Mouse (Mus musculus): Measurements from ENCODE around the gene Spdef. TPM values are rescaled to one million over a fixed set of nuclear protein-coding genes. Genes with fewer than 3 reads are reported as not detected.

The Spdef gene
- polyA plus RNA-seq, 1 experiment from 2014 or later: not detected

GRCm38 (mm10) chr17:27760169-27760568, 31.4 kb upstream of the Spdef start:
- Histone ChIP-seq H3K36me3 (peaks cover 39% of the 10 kb centered on the region), H3K27ac (no peak overlapping the region), H3K4me2 (no peak overlapping the region), H3K9me3 (peaks cover 6% of the 10 kb centered on the region; the same call in 1 of the 2 replicates), H3K4me1 (0 out of 2 replicates have a peak, but pooled peaks cover 5% of the 10 kb centered on the region), H3K4me3 (no peak overlapping the region), H3K9ac (no peak overlapping the region), H3K27me3 (no peaks in the 10 kb centered on the region)
- no peak for ATAC-seq (ENCODE audit: insufficient number of reproducible peaks, insufficient read depth, low FRiP score, low TSS enrichment, low read depth)
- WGBS: 82% methylated on average over 6 of the region's 6 CpGs

DNA sequence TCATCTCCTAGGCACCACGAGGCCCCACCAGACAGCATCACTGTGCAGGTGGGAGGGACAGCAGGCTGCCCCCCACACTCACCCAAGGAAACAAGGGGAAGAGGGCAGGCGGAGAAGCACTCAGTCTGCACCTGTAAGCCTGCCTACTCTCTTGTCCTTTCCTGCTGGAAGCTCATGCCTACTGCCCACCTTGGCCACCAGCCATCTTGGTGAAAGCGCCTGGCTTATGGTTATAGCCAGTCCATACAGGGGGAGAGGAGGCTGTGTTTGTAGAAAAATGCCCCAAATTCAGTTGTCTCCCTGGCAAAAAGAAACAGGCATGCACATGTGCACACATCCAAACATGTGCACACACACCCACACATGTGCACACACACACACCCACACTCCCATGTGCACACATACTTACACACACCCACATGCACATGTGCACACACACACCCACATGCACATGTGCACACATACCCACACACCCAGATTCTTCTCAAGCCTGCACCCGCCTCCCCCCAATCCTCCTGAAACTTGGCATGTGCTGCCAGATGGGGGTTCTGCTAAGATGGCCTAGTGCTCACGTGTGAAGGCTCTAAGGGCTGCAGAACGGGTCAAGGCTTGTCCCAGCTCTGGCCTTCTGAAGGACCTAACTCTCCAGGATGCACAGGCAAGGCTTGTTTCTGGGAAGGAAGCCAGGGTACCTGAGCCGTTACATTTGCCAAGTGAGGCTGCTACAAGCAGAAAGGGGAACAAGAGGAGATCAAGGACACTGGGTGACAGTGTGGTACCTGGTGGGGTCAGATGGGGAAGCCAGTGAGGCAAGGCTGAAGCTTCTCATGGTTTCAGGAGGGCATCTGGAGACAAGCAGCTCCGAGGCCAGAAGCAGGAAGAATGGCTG, 22.8 kb upstream of the Spdef start:
- WGBS: 83% methylated on average over 8 of the region's 8 CpGs
- ATAC-seq (ENCODE audit: insufficient number of reproducible peaks, insufficient read depth, low FRiP score, low TSS enrichment, low read depth): no peak

DNA sequence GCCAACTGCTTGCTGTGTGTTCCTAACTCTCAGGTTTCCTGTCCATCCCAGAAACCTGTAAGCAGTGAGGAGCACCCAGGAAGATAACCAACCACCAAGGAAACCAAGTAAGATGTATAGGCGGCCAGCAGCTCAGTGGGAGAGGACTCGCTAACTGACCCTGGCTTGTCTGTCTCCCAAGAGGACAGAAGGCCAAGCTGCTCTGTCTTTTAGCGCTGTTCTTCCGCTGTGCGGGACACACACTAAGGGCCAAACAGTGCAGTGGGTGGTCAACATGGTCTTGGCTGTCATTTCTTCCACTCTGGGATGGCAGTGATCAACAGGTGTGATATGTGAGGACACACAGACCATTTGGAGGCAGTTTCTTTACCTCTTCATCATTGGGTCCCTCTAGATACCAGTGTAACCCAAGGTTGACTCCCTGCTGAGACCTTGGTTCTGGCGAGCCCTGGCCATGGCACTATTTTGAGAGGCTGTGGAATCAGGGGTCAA, 21.7 kb upstream of the Spdef start:
- Histone ChIP-seq H3K27ac (no peak overlapping the region), H3K27me3 (no peaks in the 10 kb centered on the region), H3K4me3 (no peak overlapping the region), H3K4me1 (peaks cover 26% of the 10 kb centered on the region), H3K9ac (no peak overlapping the region), H3K4me2 (no peak overlapping the region), H3K36me3 (peaks cover 30% of the 10 kb centered on the region), H3K9me3 (no peaks in the 10 kb centered on the region)
- ATAC-seq (ENCODE audit: insufficient number of reproducible peaks, insufficient read depth, low FRiP score, low TSS enrichment, low read depth): no peak
- 90% methylated on average over 6 of the region's 6 CpGs for WGBS

More for the DNA sequence above, 22.8 kb upstream of the Spdef start:
- no peak overlapping the region for H3K9ac ChIP-seq
- no peak overlapping the region for H3K27ac ChIP-seq
- peaks cover 33% of the 10 kb centered on the region for H3K36me3 ChIP-seq
- H3K9me3 ChIP-seq: no peaks in the 10 kb centered on the region
- peaks cover 20% of the 10 kb centered on the region for H3K4me1 ChIP-seq
- H3K4me3 ChIP-seq: no peak overlapping the region
- H3K27me3 ChIP-seq: no peaks in the 10 kb centered on the region
- H3K4me2 ChIP-seq: no peak overlapping the region

- H3K4me2 ChIP-seq: no peak overlapping the region
- H3K9ac ChIP-seq: no peak overlapping the region
- H3K9me3 ChIP-seq: no peaks in the 10 kb centered on the region
- H3K27me3 ChIP-seq: no peaks in the 10 kb centered on the region
- H3K36me3 ChIP-seq: peaks cover 28% of the 10 kb centered on the region
- no peak overlapping the region for H3K27ac ChIP-seq
- no peak for ATAC-seq (ENCODE audit: insufficient number of reproducible peaks, insufficient read depth, low FRiP score, low TSS enrichment, low read depth)
- H3K4me3 ChIP-seq: no peak overlapping the region
- H3K4me1 ChIP-seq: peaks cover 21% of the 10 kb centered on the region
- WGBS: 84% methylated on average over 2 of the region's 2 CpGs
These were observed 19.4 kb upstream of the Spdef start for GRCm38 (mm10) chr17:27748123-27748522.

- Histone ChIP-seq H3K27ac (peak overlapping the region; percentile 74), H3K4me2 (no peak overlapping the region), H3K4me3 (no peak overlapping the region), H3K36me3 (peaks cover 16% of the 10 kb centered on the region), H3K27me3 (no peaks in the 10 kb centered on the region), H3K4me1 (peaks cover 21% of the 10 kb centered on the region), H3K9me3 (no peaks in the 10 kb centered on the region), H3K9ac (no peak overlapping the region; the same call in 1 of the 2 replicates)
- 0 out of 2 replicates have a peak, but pooled peaks have one; percentile 11 for ATAC-seq (ENCODE audit: insufficient number of reproducible peaks, insufficient read depth, low FRiP score, low TSS enrichment, low read depth)
- WGBS: 24% methylated on average over 4 of the region's 4 CpGs
These were observed 17.7 kb upstream of the Spdef start for GRCm38 (mm10) chr17:27746446-27746845.

DNA sequence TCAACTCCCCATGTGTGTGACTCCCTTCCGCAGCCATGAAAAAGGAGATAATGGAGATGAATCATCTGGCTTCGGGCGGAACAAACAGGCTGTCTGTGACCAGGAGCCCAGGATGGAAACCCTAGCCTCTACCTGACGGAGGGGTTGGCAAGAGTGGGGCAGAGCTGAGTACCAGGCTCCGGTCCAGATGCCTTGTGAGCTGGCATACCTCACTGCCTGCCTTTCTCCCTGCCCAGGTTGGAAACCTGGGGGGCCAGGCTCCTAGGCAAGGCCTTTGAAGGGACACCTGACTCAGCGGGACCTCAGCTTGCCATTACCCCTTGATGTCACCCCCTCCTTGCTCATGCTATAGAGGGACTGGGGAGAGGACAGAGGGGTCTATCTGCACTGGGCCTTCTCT, 12.2 kb upstream of the Spdef start:
- ATAC-seq (ENCODE audit: insufficient number of reproducible peaks, insufficient read depth, low FRiP score, low TSS enrichment, low read depth): no peak
- H3K9me3 ChIP-seq: no peaks in the 10 kb centered on the region
- no peak overlapping the region for H3K4me2 ChIP-seq
- no peaks in the 10 kb centered on the region for H3K27me3 ChIP-seq
- H3K27ac ChIP-seq: no peak overlapping the region
- H3K4me1 ChIP-seq: peaks cover 5% of the 10 kb centered on the region
- H3K36me3 ChIP-seq: peaks cover 5% of the 10 kb centered on the region; the same call in 1 of the 2 replicates
- 94% methylated on average over 6 of the region's 6 CpGs for WGBS
- no peak overlapping the region for H3K9ac ChIP-seq
- H3K4me3 ChIP-seq: no peak overlapping the region

- no peaks in the 10 kb centered on the region for H3K27me3 ChIP-seq
- H3K36me3 ChIP-seq: no peaks in the 10 kb centered on the region
- no peak overlapping the region for H3K4me3 ChIP-seq
- H3K4me1 ChIP-seq: peaks cover 9% of the 10 kb centered on the region; the same call in 1 of the 2 replicates
- no peak for ATAC-seq (ENCODE audit: insufficient number of reproducible peaks, insufficient read depth, low FRiP score, low TSS enrichment, low read depth)
- H3K9me3 ChIP-seq: no peaks in the 10 kb centered on the region
- 22% methylated on average over 12 of the region's 13 CpGs for WGBS
- H3K4me2 ChIP-seq: no peak overlapping the region
- H3K27ac ChIP-seq: no peak overlapping the region
- 0 out of 2 replicates have a peak overlapping the region, but pooled peaks have one; percentile 44 for H3K9ac ChIP-seq
These were observed 5.8 kb upstream of the Spdef start for GRCm38 (mm10) chr17:27734344-27735073.

- Histone ChIP-seq H3K4me3 (no peak overlapping the region), H3K36me3 (no peaks in the 10 kb centered on the region), H3K9ac (no peak overlapping the region), H3K4me2 (no peak overlapping the region), H3K27me3 (no peaks in the 10 kb centered on the region), H3K4me1 (peaks cover 6% of the 10 kb centered on the region; the same call in 1 of the 2 replicates), H3K9me3 (no peaks in the 10 kb centered on the region), H3K27ac (no peak overlapping the region)
- ATAC-seq (ENCODE audit: insufficient number of reproducible peaks, insufficient read depth, low FRiP score, low TSS enrichment, low read depth): no peak
- WGBS: 81% methylated on average over 3 of the region's 3 CpGs
These were observed 3.9 kb upstream of the Spdef start for GRCm38 (mm10) chr17:27732694-27733093.

GRCm38 (mm10) chr17:27732152-27732551, 3.4 kb upstream of the Spdef start:
- Histone ChIP-seq H3K9me3 (no peaks in the 10 kb centered on the region), H3K9ac (no peak overlapping the region), H3K36me3 (no peaks in the 10 kb centered on the region), H3K27ac (no peak overlapping the region), H3K27me3 (no peaks in the 10 kb centered on the region), H3K4me1 (peaks cover 6% of the 10 kb centered on the region; the same call in 1 of the 2 replicates), H3K4me2 (no peak overlapping the region), H3K4me3 (no peak overlapping the region)
- no peak for ATAC-seq (ENCODE audit: insufficient number of reproducible peaks, insufficient read depth, low FRiP score, low TSS enrichment, low read depth)
- 82% methylated on average over 5 of the region's 5 CpGs for WGBS

DNA sequence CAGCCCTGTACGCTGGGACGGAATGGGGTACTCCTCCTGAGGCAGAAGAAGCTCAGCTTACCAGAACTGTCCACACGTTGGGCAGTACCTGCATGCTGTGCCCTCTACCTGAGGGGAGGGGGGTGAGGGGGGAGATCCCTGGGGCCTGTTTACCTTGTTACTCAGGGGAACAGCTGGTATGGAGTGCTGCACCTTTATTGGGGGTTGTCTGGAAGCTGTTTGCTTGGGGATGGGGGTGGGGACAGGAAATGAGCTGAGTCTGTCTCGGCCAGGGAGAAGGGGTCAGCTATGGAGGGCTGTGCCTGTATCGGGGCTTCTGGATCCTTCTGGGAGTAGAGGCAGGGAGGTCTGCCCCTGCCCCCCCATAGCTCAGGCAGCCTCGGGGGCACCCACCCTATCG, 2.2 kb downstream of the Spdef start:
- 39% methylated on average over 7 of the region's 7 CpGs for WGBS
- H3K4me1 ChIP-seq: peaks cover 21% of the 10 kb centered on the region

GRCm38 (mm10) chr17:27725412-27725811, 3.3 kb downstream of the Spdef start:
- H3K27ac ChIP-seq: no peak overlapping the region
- no peaks in the 10 kb centered on the region for H3K36me3 ChIP-seq
- no peak overlapping the region for H3K9ac ChIP-seq

More for the DNA sequence above, 2.2 kb downstream of the Spdef start:
- Histone ChIP-seq H3K27me3 (no peaks in the 10 kb centered on the region; the same call in 1 of the 2 replicates), H3K4me3 (no peak overlapping the region), H3K27ac (no peak overlapping the region), H3K36me3 (no peaks in the 10 kb centered on the region), H3K9ac (no peak overlapping the region), H3K9me3 (no peaks in the 10 kb centered on the region), H3K4me2 (no peak overlapping the region)
- ATAC-seq (ENCODE audit: insufficient number of reproducible peaks, insufficient read depth, low FRiP score, low TSS enrichment, low read depth): no peak

More at GRCm38 (mm10) chr17:27725412-27725811, 3.3 kb downstream of the Spdef start:
- Histone ChIP-seq H3K27me3 (no peaks in the 10 kb centered on the region; the same call in 1 of the 2 replicates), H3K4me3 (no peak overlapping the region), H3K4me1 (peaks cover 21% of the 10 kb centered on the region), H3K4me2 (peak overlapping the region; percentile 14; the same call in 1 of the 2 replicates), H3K9me3 (no peaks in the 10 kb centered on the region)
- WGBS: 9% methylated on average over 10 of the region's 10 CpGs
- no peak for ATAC-seq (ENCODE audit: insufficient number of reproducible peaks, insufficient read depth, low FRiP score, low TSS enrichment, low read depth)
